Mouse (Mus musculus) urinary bladder, adult 2 months (tissue): ENCODE data around the gene Nckap1l. TPM values are rescaled to one million over a fixed set of nuclear protein-coding genes. Genes with fewer than 3 reads are reported as not detected.

Experiments
- DNase-seq: peaks from one replicate; pipeline ENCODE4 v3.0.0; 2022; ENCODE audit warnings: low spot score
- polyA plus RNA-seq: library from polyadenylated mRNA; depleted of rRNA; stranded (reverse); fragments of >200 nt; gene quantifications from 2 replicates; pipeline ENCODE4 v1.2.3, GENCODE M21; 2012; rRNA removed

Gene Nckap1l
- polyA plus RNA-seq, 1 experiment: 6.0 TPM

DNA sequence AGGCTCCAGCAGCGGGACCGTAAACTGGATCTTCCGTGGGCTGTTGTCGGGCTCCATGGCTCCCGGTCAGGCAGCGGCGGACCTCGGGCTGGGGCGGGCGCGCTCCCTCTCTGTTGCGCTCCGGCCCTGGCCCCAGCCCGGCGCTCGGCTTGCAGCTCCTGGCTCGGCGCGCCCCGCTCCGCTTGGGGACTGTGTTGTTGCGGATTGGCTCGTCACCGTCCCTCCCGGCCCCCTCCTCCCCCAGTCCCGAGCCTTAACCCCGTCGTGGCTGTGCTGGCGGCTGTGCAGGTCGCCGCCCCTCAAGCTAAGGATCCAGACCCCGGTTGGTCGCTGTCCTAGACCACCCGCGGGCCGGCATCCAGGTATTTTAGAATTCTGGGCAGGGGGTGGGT is 84.2 kb downstream of the Nckap1l start, which contains the start of gene Ppp1r1a:
Gene Ppp1r1a, minus strand, starts transcription at position 182 of the 392 bp plus-strand sequence.
- DNase-seq: peak; percentile 44

DNA sequence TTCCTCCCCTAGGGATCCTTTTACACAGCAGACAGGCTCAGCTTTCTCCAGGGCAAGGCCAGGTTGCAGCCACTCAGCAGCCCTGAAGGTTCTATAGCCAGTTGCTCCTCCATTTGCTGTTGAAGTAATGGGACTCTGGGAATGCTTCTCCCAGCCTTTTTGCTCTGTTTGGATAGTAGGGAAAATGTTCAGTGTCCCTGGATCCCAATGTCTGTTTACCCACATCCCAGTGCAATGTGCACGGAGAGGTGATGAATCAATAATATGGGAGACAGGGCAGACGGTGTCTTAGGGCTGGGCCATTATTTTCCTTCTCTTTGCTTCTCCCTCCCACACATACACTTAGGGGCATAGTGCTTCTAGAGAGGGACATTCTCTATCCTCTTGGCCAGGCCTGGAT is 85.7 kb downstream of the Nckap1l start:
- no peak for DNase-seq

DNA sequence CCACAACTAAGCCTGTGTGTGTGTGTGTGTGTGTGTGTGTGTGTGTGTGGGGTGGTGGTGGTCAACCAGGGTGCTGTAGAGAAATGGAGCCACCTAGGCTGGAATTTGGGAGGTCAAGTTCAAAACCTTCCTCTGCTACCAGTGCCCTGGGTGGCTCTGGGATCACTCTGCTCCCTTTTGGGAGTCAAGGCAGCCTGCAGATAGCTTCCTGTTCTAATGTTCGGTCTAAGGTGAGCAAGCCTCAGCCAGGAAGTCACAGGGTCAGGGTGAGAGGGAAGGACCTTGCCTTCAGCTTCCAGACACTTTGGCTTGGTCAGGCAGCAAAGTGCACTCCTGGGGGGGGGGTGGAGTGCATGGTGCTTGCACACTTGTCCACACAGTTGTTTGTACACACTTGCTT is 87.1 kb downstream of the Nckap1l start:
- no peak for DNase-seq

DNA sequence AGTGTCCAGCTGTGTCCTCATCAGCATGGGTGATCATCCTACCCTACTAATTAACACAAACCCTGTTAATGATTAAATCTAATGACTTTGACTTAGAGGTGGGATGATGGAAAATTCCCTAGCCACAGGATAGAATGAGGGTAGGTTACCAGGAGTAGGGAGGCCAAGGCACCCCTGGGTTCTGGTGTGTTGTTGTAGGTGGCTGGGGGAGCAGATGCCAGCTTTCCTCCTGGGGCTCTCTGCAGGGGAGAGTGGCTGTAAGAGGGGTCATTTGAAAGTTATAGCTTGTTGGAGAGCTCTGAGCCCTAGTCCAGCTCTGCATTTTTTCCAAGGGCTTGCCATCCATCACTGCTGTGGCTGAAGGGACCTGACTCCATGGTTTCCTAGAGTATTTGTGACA is 88.9 kb downstream of the Nckap1l start:
- DNase-seq: no peak

DNA sequence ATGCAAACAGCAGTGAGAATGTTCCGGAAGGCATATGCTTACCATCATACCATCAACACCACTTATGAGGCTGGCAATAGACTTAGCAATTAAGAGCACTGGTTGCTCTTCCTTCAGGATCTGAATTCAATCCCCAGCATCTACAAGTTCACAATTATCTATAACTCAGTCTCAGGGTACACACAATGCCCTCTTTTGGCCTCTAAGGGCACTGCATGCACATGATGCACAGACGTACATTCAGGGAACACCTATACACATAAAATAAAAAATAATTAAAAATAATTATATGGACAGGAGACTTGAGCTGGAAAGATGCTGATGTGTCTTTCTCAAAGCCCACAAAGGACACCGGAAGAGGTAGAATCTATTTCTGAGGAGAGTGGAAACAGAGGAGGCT is 94.4 kb downstream of the Nckap1l start:
- no peak for DNase-seq

Other genes starting within 250 kb of the Nckap1l start
- 23.9 and 24.4 TPM in 2 replicates for gene Cbx5, start 214.0 kb upstream of the Nckap1l start, polyA plus RNA-seq
- 323 and 341 TPM in 2 replicates for gene Hnrnpa1, start 213.4 kb upstream of the Nckap1l start, polyA plus RNA-seq
- gene Nfe2, start 195.4 kb upstream of the Nckap1l start, polyA plus RNA-seq: 0.28 and 0.34 TPM in 2 replicates
- 125 and 135 TPM in 2 replicates for gene Copz1, start 181.1 kb upstream of the Nckap1l start, polyA plus RNA-seq
- not detected in 2 replicates for gene Gpr84, start 143.2 kb upstream of the Nckap1l start, polyA plus RNA-seq
- 9.9 and 15.6 TPM in 2 replicates for gene Zfp385a, start 113.7 kb upstream of the Nckap1l start, polyA plus RNA-seq
- gene Itga5, start 87.0 kb upstream of the Nckap1l start, polyA plus RNA-seq: 138 and 146 TPM in 2 replicates
- 0.08 TPM in 1 of 2 replicates, not detected in the other for gene Gtsf1, start 23.3 kb upstream of the Nckap1l start, polyA plus RNA-seq
- not detected in 2 replicates for gene Gtsf2, start 5.3 kb upstream of the Nckap1l start, polyA plus RNA-seq
- gene Pde1b, start 49.2 kb downstream of the Nckap1l start, polyA plus RNA-seq: 12.9 TPM in 2 replicates
- gene Ppp1r1a, start 84.2 kb downstream of the Nckap1l start, polyA plus RNA-seq: 14.6 and 16.4 TPM in 2 replicates
- gene Glycam1, start 111.3 kb downstream of the Nckap1l start, polyA plus RNA-seq: not detected in 2 replicates